Mouse (Mus musculus): Measurements from ENCODE around the gene Exo5. TPM values are rescaled to one million over a fixed set of nuclear protein-coding genes. Genes with fewer than 3 reads are reported as not detected.
A peak's percentile ranks its signal among the peaks of the same experiment; 100 is the strongest.

Gene Exo5
- polyA plus RNA-seq, 1 experiment from 2014 or later = 41.5 TPM

- Histone ChIP-seq H3K9me3 (no peaks in the 10 kb centered on the region), H3K36me3 (replicated peaks) (no peaks in the 10 kb centered on the region), H3K27me3 (replicated peaks; ENCODE audit: low read depth, poor library complexity, severe bottlenecking) (no peaks in the 10 kb centered on the region), H3K27ac (replicated peaks) (no peak overlapping the region; the same call in 1 of the 2 replicates), H3K4me1 (peaks cover 38% of the 10 kb centered on the region), H3K4me3 (no peak overlapping the region)
- 42% methylated on average over 5 of the region's 5 CpGs for WGBS
- peak; percentile 43 for DNase-seq (ENCODE audit: low spot score)
Observed at GRCm38 (mm10) chr4:120882002-120882625, 42.7 kb downstream of the Exo5 start.

DNA sequence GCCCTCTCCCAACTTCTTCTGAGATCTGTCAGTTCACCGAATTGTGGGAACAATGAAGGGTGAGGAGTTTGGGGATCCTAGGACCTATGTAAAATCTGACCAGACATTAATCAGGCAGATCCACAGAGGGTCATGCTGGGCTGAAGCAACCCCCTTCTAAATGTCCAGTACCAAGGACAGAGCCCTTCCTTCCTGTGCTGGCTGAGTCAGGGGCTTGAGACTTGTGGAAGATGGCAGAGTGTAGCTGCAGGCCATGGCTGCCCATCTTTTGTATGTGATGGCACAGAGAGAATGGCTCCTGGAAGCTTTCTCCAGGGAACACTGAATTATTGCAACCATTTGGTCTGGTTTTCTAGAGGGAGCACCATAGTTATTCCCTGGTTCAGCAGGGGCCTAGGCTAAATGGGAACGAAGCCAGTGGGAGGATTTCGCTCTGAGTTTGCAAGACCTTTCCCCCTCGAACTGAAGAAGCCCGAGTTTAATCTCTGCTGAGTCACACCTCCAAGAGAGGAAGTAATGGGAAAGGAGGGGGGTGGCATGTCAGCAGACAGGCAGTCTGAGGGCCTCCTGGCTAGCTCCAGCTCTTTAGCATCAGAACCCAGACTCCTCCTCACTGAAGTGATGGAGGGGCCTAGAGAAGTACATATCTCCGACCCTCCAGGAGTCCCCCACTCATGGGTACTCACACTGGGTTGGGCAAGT lies 43.9 kb downstream of the Exo5 start:
- WGBS = 69% methylated on average over 6 of the region's 6 CpGs
- H3K9me3 ChIP-seq = no peaks in the 10 kb centered on the region
- no peaks in the 10 kb centered on the region for H3K27me3 ChIP-seq (replicated peaks; ENCODE audit: low read depth, poor library complexity, severe bottlenecking)
- no peaks in the 10 kb centered on the region for H3K36me3 ChIP-seq (replicated peaks)
- DNase-seq (ENCODE audit: low spot score) = no peak
- peaks cover 28% of the 10 kb centered on the region for H3K4me1 ChIP-seq
- no peak overlapping the region for H3K27ac ChIP-seq (replicated peaks)
- no peak overlapping the region for H3K4me3 ChIP-seq

DNA sequence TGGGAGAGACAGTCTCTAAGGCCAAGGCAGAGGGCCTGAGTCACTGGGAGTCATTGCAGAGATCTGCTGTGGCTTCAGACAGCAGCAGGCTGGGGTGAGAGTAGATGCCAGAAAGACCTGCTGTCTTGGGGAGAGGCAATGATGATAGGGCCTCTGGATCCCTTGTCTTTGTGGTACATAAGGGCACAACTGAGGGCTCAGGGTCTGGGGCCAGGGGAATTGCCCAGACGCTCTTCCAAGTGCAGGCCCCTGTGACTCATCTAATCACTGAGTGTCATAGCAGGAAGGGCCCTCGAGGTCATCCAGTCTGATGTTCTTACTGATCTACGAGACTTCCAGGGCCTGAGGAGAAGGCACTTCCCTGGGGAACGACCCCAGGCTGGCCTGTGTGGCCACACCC lies 45.4 kb downstream of the Exo5 start:
- H3K27me3 ChIP-seq (replicated peaks; ENCODE audit: low read depth, poor library complexity, severe bottlenecking) = no peaks in the 10 kb centered on the region
- no peak overlapping the region for H3K27ac ChIP-seq (replicated peaks)
- H3K9me3 ChIP-seq = no peaks in the 10 kb centered on the region
- peaks cover 19% of the 10 kb centered on the region for H3K4me1 ChIP-seq
- DNase-seq (ENCODE audit: low spot score) = no peak
- H3K4me3 ChIP-seq = no peak overlapping the region
- H3K36me3 ChIP-seq (replicated peaks) = no peaks in the 10 kb centered on the region
- 50% methylated on average over 4 of the region's 4 CpGs for WGBS

- no peak for DNase-seq (ENCODE audit: low spot score)
- no peaks in the 10 kb centered on the region for H3K27me3 ChIP-seq (replicated peaks; ENCODE audit: low read depth, poor library complexity, severe bottlenecking)
- WGBS = 85% methylated on average over 3 of the region's 3 CpGs
- H3K4me1 ChIP-seq = peaks cover 19% of the 10 kb centered on the region
- no peak overlapping the region for H3K27ac ChIP-seq (replicated peaks)
- no peaks in the 10 kb centered on the region for H3K36me3 ChIP-seq (replicated peaks)
- no peaks in the 10 kb centered on the region for H3K9me3 ChIP-seq
- no peak overlapping the region for H3K4me3 ChIP-seq
Observed at GRCm38 (mm10) chr4:120878728-120879127, 46.1 kb downstream of the Exo5 start.

- no peak overlapping the region for H3K27ac ChIP-seq (replicated peaks)
- H3K36me3 ChIP-seq (replicated peaks) = no peaks in the 10 kb centered on the region
- no peaks in the 10 kb centered on the region for H3K27me3 ChIP-seq (replicated peaks; ENCODE audit: low read depth, poor library complexity, severe bottlenecking)
- H3K4me3 ChIP-seq = no peak overlapping the region
- no peak for DNase-seq (ENCODE audit: low spot score)
- no peaks in the 10 kb centered on the region for H3K9me3 ChIP-seq
- H3K4me1 ChIP-seq = 0 out of 2 replicates have a peak, but pooled peaks cover 2% of the 10 kb centered on the region
- WGBS = 68% methylated on average over 3 of the region's 3 CpGs
Observed at GRCm38 (mm10) chr4:120875961-120876360, 48.9 kb downstream of the Exo5 start.

Small RNA genes within 50 kb of the gene (microRNA-seq; reads per million reads assigned to microRNA genes)
- not detected for gene Mir7015

Other genes with a start within 250 kb of the Exo5 start
- gene Kcnq4, start 176.4 kb downstream of the Exo5 start, polyA plus RNA-seq (2016; fragmentation: Nextera tagmentation; extraction: Ambion mirVana) = 4.2 and 5.6 TPM in 2 replicates
- gene Nfyc, start 93.4 kb downstream of the Exo5 start, polyA plus RNA-seq (2016; fragmentation: Nextera tagmentation; extraction: Ambion mirVana) = 126 and 128 TPM in 2 replicates
- 1.8 and 2.4 TPM in 2 replicates for gene Rims3, start 70.2 kb downstream of the Exo5 start, polyA plus RNA-seq (2016; fragmentation: Nextera tagmentation; extraction: Ambion mirVana)
- gene Zfp69, start 26.7 kb upstream of the Exo5 start, polyA plus RNA-seq (2016; fragmentation: Nextera tagmentation; extraction: Ambion mirVana) = 11.0 and 11.8 TPM in 2 replicates
- gene Smap2, start 92.2 kb upstream of the Exo5 start, polyA plus RNA-seq (2016; fragmentation: Nextera tagmentation; extraction: Ambion mirVana) = 14.0 and 14.3 TPM in 2 replicates
- gene Col9a2, start 114.4 kb upstream of the Exo5 start, polyA plus RNA-seq (2016; fragmentation: Nextera tagmentation; extraction: Ambion mirVana) = 5.1 and 6.0 TPM in 2 replicates
- gene Zmpste24, start 173.2 kb upstream of the Exo5 start, polyA plus RNA-seq (2016; fragmentation: Nextera tagmentation; extraction: Ambion mirVana) = 26.8 and 31.0 TPM in 2 replicates
- gene Tmco2, start 184.2 kb upstream of the Exo5 start, polyA plus RNA-seq (2016; fragmentation: Nextera tagmentation; extraction: Ambion mirVana) = not detected in 2 replicates

All from embryonic facial prominence, embryonic 10.5 days (tissue).